Mouse (Mus musculus): ENCODE results near the gene Pcolce. TPM values are rescaled to one million over a fixed set of nuclear protein-coding genes. Genes with fewer than 3 reads are reported as not detected.

Pcolce gene
- polyA plus RNA-seq, 1 experiment from 2014 or later: 12.9 TPM

- 36% methylated on average over 12 of the region's 12 CpGs for WGBS (ENCODE audit: insufficient replicate concordance)
- no peaks in the 10 kb centered on the region for H3K27me3 ChIP-seq (ENCODE audit: insufficient read depth, low read length)
- no peaks in the 10 kb centered on the region for H3K9me3 ChIP-seq (ENCODE audit: low read length)
- H3K36me3 ChIP-seq (replicated peaks; ENCODE audit: insufficient read depth, low read length): no peaks in the 10 kb centered on the region
- DNase-seq (peak; percentile 43), ATAC-seq (peak; percentile 26)
- peaks cover 20% of the 10 kb centered on the region for H3K4me1 ChIP-seq (ENCODE audit: insufficient read depth)
- peak overlapping the region; percentile 45 for H3K4me2 ChIP-seq (ENCODE audit: low read depth, low read length)
- no peak overlapping the region for H3K4me3 ChIP-seq (ENCODE audit: low read depth, low read length)
- peak overlapping the region; percentile 18; the same call in 1 of the 2 replicates for H3K9ac ChIP-seq (replicated peaks)
- H3K27ac ChIP-seq (ENCODE audit: low read depth): peak overlapping the region; percentile 48; the same call in 1 of the 2 replicates
- TF ChIP-seq EP300 (IDR thresholded peaks at IDR 0.05; ENCODE audit: low read depth) (no peak), CTCF (IDR thresholded peaks at IDR 0.05; ENCODE audit: low read depth) (no peak)
Observed at GRCm38 (mm10) chr5:137610548-137611244, 2.9 kb downstream of the Pcolce start.

GRCm38 (mm10) chr5:137610056-137610455 is 3.5 kb downstream of the Pcolce start:
- no peaks in the 10 kb centered on the region for H3K36me3 ChIP-seq (replicated peaks; ENCODE audit: insufficient read depth, low read length)
- DNase-seq (no peak), ATAC-seq (no peak)
- no peaks in the 10 kb centered on the region for H3K9me3 ChIP-seq (ENCODE audit: low read length)
- no peaks in the 10 kb centered on the region for H3K27me3 ChIP-seq (ENCODE audit: insufficient read depth, low read length)
- no peak for TF ChIP-seq CTCF (IDR thresholded peaks at IDR 0.05; ENCODE audit: low read depth)
- no peak for TF ChIP-seq EP300 (IDR thresholded peaks at IDR 0.05; ENCODE audit: low read depth)
- H3K9ac ChIP-seq (replicated peaks): no peak overlapping the region
- no peak overlapping the region for H3K4me3 ChIP-seq (ENCODE audit: low read depth, low read length)
- H3K27ac ChIP-seq (ENCODE audit: low read depth): no peak overlapping the region
- peak overlapping the region; percentile 24; the same call in 1 of the 2 replicates for H3K4me2 ChIP-seq (ENCODE audit: low read depth, low read length)
- WGBS (ENCODE audit: insufficient replicate concordance): 80% methylated on average over 4 of the region's 4 CpGs
- peaks cover 20% of the 10 kb centered on the region for H3K4me1 ChIP-seq (ENCODE audit: insufficient read depth)

- H3K9ac ChIP-seq (replicated peaks): no peak overlapping the region
- H3K36me3 ChIP-seq (replicated peaks; ENCODE audit: insufficient read depth, low read length): no peaks in the 10 kb centered on the region
- TF ChIP-seq EP300 (IDR thresholded peaks at IDR 0.05; ENCODE audit: low read depth): no peak
- no peak for TF ChIP-seq CTCF (IDR thresholded peaks at IDR 0.05; ENCODE audit: low read depth)
- no peaks in the 10 kb centered on the region for H3K27me3 ChIP-seq (ENCODE audit: insufficient read depth, low read length)
- H3K9me3 ChIP-seq (ENCODE audit: low read length): no peaks in the 10 kb centered on the region
- DNase-seq (no peak), ATAC-seq (no peak)
- WGBS (ENCODE audit: insufficient replicate concordance): 73% methylated on average over 3 of the region's 3 CpGs
- H3K4me3 ChIP-seq (ENCODE audit: low read depth, low read length): no peak overlapping the region
- peaks cover 20% of the 10 kb centered on the region for H3K4me1 ChIP-seq (ENCODE audit: insufficient read depth)
- H3K4me2 ChIP-seq (ENCODE audit: low read depth, low read length): no peak overlapping the region
- no peak overlapping the region for H3K27ac ChIP-seq (ENCODE audit: low read depth)
Observed at GRCm38 (mm10) chr5:137609292-137609691, 4.3 kb downstream of the Pcolce start.

GRCm38 (mm10) chr5:137608654-137609190 is 4.9 kb downstream of the Pcolce start:
- no peak for TF ChIP-seq CTCF (IDR thresholded peaks at IDR 0.05; ENCODE audit: low read depth)
- TF ChIP-seq EP300 (IDR thresholded peaks at IDR 0.05; ENCODE audit: low read depth): no peak
- no peaks in the 10 kb centered on the region for H3K36me3 ChIP-seq (replicated peaks; ENCODE audit: insufficient read depth, low read length)
- no peak overlapping the region for H3K9ac ChIP-seq (replicated peaks)
- no peak overlapping the region for H3K4me2 ChIP-seq (ENCODE audit: low read depth, low read length)
- H3K4me3 ChIP-seq (ENCODE audit: low read depth, low read length): no peak overlapping the region
- 46% methylated on average over 22 of the region's 23 CpGs for WGBS (ENCODE audit: insufficient replicate concordance)
- H3K4me1 ChIP-seq (ENCODE audit: insufficient read depth): peaks cover 20% of the 10 kb centered on the region
- no peaks in the 10 kb centered on the region for H3K9me3 ChIP-seq (ENCODE audit: low read length)
- ATAC-seq (no peak), DNase-seq (no peak)
- H3K27me3 ChIP-seq (ENCODE audit: insufficient read depth, low read length): no peaks in the 10 kb centered on the region
- H3K27ac ChIP-seq (ENCODE audit: low read depth): no peak overlapping the region

- WGBS (ENCODE audit: insufficient replicate concordance): 47% methylated on average over 24 of the region's 26 CpGs
- DNase-seq: no peak
- Histone ChIP-seq H3K27me3 (ENCODE audit: insufficient read depth, low read length) (no peaks in the 10 kb centered on the region), H3K9ac (replicated peaks) (no peak overlapping the region), H3K4me2 (ENCODE audit: low read depth, low read length) (no peak overlapping the region), H3K4me1 (ENCODE audit: insufficient read depth) (peaks cover 20% of the 10 kb centered on the region), H3K36me3 (replicated peaks; ENCODE audit: insufficient read depth, low read length) (no peaks in the 10 kb centered on the region), H3K9me3 (ENCODE audit: low read length) (no peaks in the 10 kb centered on the region), H3K27ac (ENCODE audit: low read depth) (no peak overlapping the region), H3K4me3 (ENCODE audit: low read depth, low read length) (no peak overlapping the region)
- TF ChIP-seq CTCF (IDR thresholded peaks at IDR 0.05; ENCODE audit: low read depth): no peak
- no peak for ATAC-seq
Observed at GRCm38 (mm10) chr5:137607860-137608653, 5.5 kb downstream of the Pcolce start.

- under 1% methylated on average over 22 of the region's 22 CpGs for WGBS (ENCODE audit: insufficient replicate concordance)
- ATAC-seq (no peak), DNase-seq (peak; percentile 54)
- H3K4me3 ChIP-seq (ENCODE audit: low read depth, low read length): peak overlapping the region; percentile 69
- peak overlapping the region; percentile 78 for H3K4me2 ChIP-seq (ENCODE audit: low read depth, low read length)
- no peaks in the 10 kb centered on the region for H3K27me3 ChIP-seq (ENCODE audit: insufficient read depth, low read length)
- H3K4me1 ChIP-seq (ENCODE audit: insufficient read depth): peaks cover 29% of the 10 kb centered on the region
- peak overlapping the region; percentile 63 for H3K9ac ChIP-seq (replicated peaks)
- H3K9me3 ChIP-seq (ENCODE audit: low read length): no peaks in the 10 kb centered on the region
- TF ChIP-seq EP300 (IDR thresholded peaks at IDR 0.05; ENCODE audit: low read depth) (no peak), CTCF (IDR thresholded peaks at IDR 0.05; ENCODE audit: low read depth) (no peak)
- peaks cover 2% of the 10 kb centered on the region; the same call in 1 of the 2 replicates for H3K36me3 ChIP-seq (replicated peaks; ENCODE audit: insufficient read depth, low read length)
- peak overlapping the region; percentile 79 for H3K27ac ChIP-seq (ENCODE audit: low read depth)
Observed at GRCm38 (mm10) chr5:137601365-137601729, 12.2 kb downstream of the Pcolce start.
